Mouse (Mus musculus) granulocyte monocyte progenitor cell, adult 5-6 weeks (primary cell): ENCODE results near the gene Mocs1. TPM values are rescaled to one million over a fixed set of nuclear protein-coding genes. Genes with fewer than 3 reads are reported as not detected.
"Not testable (repeated sequence)": the region's sequence is repeated elsewhere in the genome, so short reads cannot be mapped to it uniquely, and the experiment has no call there.

ENCODE experiments used
- ATAC-seq: replicated peaks from 2 replicates; pipeline ENCODE4 v1.8.0; 2016; ENCODE audit warnings: mild to moderate bottlenecking, moderate TSS enrichment, inconsistent platforms; ENCODE audit not compliant: poor library complexity, severe bottlenecking
- total RNA-seq, 2 experiments: library from RNA; stranded (forward) in 1 of 2; stranded (reverse) in 1 of 2; fragments of 200-712, 200-1000 nt in 1 of 2; fragments of >200 nt in 1 of 2; fragmentation: Nextera tagmentation in 1 of 2; gene quantifications; 2 replicates each; pipeline ENCODE4 v1.2.3; 2014 to 2017

Mocs1 gene
- total RNA-seq, 2 experiments from 2014 or later = 15.7 to 45.1 TPM

DNA sequence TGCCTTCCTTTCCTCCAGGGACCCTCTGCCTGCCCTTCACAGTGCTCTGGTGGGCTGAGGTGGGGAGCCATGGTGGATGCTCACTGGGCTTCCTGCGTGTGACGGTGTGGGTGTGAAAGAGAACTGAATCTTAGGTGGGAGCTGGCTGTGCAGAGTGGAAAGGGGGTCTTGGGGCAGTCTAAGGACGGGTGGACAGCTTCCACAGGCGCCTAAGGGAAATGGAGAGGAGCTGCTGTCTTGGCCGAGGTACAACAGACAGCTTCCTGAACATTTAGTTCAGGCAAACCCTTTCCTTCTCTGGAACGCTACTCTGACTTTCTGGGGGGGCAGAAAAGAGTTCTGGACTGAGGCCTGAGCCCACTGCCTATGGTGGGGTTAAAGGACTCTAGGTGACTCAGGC, 2.0 kb downstream of the Mocs1 start:
- ATAC-seq = no peak

- no peak for ATAC-seq
Measured at GRCm38 (mm10) chr17:49431176-49431575, 3.0 kb downstream of the Mocs1 start.

DNA sequence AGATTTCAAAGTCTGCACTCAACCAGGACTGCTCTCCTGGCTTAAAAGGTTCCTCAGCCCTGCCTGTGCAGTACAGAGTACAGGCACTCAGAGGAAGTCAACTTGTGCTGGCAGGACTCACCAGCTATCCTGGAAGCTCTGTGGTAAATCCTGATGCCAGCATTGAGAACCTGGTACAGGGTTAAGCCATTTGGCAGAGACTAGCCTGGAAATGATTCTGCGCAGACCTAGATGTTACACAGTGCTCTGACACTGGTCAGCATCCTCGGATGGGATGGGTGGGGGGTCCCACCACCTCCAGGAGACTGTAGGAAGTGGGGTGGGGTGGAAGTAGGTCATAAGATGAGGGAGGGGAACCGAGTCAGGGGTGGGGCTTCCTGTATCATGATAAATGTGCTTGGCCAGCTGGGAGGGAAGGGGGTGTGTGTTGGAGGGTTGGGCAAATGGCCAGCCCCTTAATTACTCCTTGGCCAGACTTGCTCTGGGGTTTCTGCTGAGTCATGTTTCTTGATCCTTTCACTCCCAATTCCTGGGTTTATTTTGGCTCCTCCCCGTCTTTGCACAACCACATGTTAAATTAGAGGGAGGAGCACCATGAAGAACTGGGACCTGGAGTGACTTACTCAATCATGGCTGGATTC, 4.0 kb downstream of the Mocs1 start:
- peak; percentile 15 for ATAC-seq

- ATAC-seq = no peak
Measured at GRCm38 (mm10) chr17:49433071-49433470, 4.9 kb downstream of the Mocs1 start.

- ATAC-seq = no peak
Measured at GRCm38 (mm10) chr17:49434236-49434635, 6.1 kb downstream of the Mocs1 start.

GRCm38 (mm10) chr17:49435081-49435480, 6.9 kb downstream of the Mocs1 start:
- peak; percentile 18; the same call in 1 of the 2 replicates for ATAC-seq

DNA sequence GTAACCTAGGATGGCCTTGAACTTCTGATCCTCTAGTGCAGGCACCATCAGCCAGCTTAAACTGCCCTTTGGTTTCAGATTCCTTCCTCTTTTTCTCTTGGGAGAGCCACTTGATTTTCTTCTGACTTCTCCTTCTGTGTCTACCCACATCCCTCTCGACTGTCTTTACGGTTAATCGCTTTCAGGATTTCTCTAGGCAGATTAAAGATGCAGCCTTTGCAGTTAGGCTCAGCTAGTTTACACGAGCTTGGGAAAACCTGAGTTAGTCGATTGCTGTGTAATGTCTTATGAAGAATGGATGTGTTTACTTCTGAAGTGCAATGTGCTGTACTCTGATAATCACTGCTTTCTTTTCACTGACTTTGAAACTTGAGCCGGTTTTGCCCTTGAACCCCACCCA, 8.5 kb downstream of the Mocs1 start:
- ATAC-seq = no peak

GRCm38 (mm10) chr17:49437306-49437705, 9.1 kb downstream of the Mocs1 start:
- not testable (repeated sequence) for ATAC-seq

DNA sequence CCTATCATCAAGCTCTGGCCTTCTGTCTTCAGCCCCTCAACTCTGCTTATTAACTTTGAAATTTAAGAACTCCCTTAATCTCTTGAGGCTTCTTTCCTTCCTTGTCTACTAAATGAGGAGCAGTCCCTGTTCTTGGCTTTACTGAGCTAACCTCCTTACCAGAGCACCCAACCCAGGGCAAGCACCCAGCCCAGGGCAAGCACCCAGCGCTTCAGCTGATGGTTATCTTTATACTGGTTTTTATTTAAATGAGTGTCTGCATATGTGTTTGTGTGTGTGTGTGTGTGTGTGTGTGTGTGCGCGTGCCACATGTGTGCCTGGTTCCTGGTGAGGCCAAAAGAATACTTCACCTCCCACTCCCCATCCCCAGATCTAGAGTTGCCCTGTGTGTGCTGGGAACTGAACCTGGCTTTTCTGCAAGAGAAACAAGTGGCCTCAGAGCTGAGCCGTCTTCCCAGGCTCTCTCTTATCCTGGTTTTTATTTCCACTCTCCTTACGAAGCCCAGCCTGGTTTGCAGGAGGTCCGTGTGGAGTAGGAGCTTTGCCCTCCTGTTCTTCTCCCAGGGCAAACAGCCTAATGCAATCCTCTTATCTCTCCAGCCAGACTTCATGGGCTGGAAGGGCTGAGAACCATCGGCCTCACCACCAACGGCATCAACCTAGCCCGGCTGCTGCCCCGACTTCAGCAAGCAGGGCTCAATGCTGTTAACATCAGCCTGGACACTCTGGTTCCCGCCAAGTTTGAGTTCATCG, 10.8 kb downstream of the Mocs1 start:
- no peak for ATAC-seq

DNA sequence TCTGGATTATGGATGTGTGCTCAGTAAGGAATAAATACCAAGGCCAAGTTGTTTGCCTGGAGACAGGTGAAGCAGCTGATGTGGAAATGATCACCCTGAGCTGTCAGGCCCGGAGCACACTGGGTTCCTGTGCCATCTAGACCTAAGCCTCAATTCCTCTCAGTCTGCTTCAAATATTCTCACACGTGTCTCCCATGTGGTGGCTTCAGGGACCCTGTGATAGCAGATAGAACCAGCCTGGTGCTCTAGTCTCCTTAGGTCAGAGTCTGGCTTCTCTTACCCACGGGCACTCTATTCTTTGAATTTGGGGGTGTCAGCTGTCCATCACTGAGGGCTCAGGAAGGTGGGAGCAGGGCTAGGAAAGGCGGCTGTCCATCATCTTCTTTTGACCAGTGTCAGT, 11.5 kb downstream of the Mocs1 start:
- ATAC-seq = no peak

DNA sequence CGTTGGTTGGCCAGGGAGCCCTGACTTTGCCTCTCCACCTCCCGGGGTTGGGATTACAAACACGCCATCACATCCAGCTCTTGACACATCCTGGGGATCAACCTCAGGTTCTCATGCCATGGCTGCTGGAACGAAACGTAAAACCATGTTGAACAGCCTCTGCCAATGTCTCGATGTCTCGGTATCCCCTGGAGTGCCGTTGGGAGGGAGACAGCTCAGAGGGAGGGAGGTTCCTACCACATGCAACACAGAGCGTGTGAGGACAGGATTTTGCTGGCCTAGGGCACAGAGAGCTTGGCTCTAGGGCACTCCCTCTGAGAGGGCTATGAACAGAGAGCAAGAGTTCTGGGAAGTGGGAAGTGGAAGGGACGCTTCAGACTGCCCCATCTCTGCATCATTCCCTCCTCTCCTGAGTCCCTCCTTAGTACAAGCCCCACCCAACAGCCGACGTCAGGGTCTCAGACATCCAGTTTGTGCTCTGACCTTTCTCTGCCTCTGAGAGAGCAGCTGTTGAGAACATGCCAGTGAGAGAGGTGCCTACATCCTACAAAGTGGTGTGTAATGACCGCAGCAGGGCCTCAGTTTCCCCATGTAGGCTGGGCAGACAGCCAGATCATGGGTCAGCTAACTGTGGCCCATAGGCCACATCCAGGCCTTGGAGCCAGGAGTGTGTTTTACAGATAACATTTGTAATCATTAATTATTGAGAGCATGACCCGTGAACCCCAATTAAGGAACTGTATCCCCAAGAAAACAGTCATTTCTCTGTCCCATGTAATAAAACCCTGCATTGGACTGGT, 12.4 kb downstream of the Mocs1 start:
- ATAC-seq = no peak

GRCm38 (mm10) chr17:49442841-49443240, 14.7 kb downstream of the Mocs1 start:
- not testable (repeated sequence) for ATAC-seq

DNA sequence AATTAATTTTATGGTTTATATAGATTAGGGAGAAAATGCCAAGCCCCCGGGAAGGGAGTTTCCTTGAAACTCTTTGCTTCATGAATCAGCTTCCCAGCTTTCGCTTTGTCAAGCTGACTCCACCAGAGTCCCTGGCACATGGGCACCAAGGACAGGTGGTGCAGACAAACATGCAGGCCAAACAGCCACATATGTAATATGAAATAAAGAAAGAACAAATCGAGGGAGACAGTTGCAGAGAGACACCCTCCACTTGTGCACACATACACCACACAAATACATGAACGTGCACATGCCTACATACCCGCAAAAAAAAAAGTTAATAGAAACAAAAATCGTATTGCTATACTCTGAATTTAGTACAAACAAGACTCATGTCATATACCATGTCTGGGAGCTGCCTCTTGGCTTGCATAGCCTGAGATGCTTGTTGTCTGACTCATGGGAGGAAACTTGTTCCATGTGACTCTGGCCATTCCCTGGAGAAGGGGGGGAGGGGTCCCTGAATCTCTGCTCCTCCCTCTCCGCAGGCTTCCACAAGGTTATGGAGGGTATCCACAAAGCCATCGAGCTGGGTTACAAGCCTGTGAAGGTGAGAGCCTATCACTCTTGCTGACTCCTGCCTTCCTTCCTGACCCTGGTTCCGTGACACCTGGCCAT, 20.5 kb downstream of the Mocs1 start:
- ATAC-seq = no peak

DNA sequence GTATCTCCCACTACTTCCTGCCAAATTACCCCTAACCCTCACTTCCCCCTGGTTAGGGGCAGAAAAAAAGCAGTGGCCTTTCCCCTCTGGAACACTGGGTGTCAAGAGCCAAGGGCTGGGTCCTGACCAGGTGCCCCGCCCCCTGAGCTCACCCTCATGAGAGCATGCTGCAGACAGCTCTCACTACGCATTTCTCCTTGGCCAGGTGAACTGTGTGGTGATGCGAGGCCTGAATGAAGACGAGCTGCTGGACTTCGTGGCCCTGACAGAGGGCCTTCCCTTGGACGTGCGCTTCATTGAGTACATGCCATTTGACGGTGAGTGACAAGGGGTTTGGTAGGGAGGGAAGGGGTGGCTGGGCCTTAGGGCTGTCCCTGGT, 21.1 kb downstream of the Mocs1 start:
- no peak for ATAC-seq

GRCm38 (mm10) chr17:49450922-49451321, 22.8 kb downstream of the Mocs1 start:
- ATAC-seq = no peak

DNA sequence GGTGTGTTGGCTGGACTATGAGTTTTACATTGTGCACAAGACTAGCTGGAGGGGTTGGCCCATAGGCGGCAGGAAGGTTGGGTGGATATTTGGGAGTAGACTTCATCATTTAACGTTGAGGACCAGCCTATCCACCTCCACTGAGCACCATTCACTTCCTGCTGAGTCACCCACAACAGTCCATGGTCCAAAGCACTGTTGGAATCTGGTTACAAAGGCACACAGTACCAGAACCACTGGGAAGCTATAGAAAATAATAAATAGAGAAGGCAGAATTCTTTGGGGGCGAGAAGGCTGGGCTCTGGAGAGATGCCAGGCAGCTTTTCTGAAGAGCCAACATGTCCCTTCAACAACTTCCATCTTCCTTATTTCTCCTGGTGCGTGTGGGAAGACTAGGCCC, 28.2 kb downstream of the Mocs1 start:
- no peak for ATAC-seq

GRCm38 (mm10) chr17:49457833-49458232, 29.7 kb downstream of the Mocs1 start:
- no peak for ATAC-seq

DNA sequence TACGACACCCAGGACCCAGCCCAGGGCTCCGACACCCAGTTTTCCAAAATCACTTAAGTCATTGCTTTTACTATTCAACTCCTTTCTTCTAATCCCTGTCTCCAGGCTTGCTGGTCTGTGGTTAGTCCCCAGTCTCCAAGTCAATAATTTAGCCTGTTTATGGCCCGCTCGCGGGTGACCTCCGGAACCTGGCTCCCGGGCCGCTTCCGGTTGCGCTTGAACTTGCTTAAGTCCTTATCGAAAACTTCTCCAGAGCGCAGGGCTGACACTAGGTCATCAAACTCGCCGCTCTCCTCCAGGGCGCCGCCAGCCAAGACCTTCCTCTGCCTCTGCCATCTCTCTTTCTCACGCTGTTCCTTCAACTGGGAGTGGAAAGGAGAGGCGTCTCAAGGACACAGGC, 30.2 kb downstream of the Mocs1 start:
- ATAC-seq = no peak

- no peak for ATAC-seq
Measured at GRCm38 (mm10) chr17:49464884-49465283, 36.7 kb downstream of the Mocs1 start.

- ATAC-seq = peak; percentile 80
Measured at GRCm38 (mm10) chr17:49468223-49468622, 40.1 kb downstream of the Mocs1 start.

- ATAC-seq = no peak
Measured at GRCm38 (mm10) chr17:49472626-49473025, 44.5 kb downstream of the Mocs1 start.
